Mouse (Mus musculus): ENCODE data around the gene Chka. TPM values are rescaled to one million over a fixed set of nuclear protein-coding genes. Genes with fewer than 3 reads are reported as not detected.

Chka gene
- total RNA-seq, 2 experiments from 2014 or later = 1.8 to 2.3 TPM

Other genes starting within 250 kb of the Chka start
- 10 to 100 TPM; 24.6 to 28.2 TPM for gene Lrp5, start 165.2 kb upstream of the Chka start, total RNA-seq (2021)
- 10 to 100 TPM; 10.8 to 12.6 TPM for gene 1810055G02Rik, start 143.5 kb upstream of the Chka start, total RNA-seq (2021)
- gene Kmt5b, start 84.4 kb upstream of the Chka start, total RNA-seq (2021) = 10 to 100 TPM; 19.1 to 20.2 TPM
- 1 to 10 TPM; 5.2 to 7.0 TPM for gene Tcirg1, start 55.4 kb downstream of the Chka start, total RNA-seq (2021)
- 100 to 1,000 TPM; 260 to 277 TPM for gene Ndufs8, start 61.0 kb downstream of the Chka start, total RNA-seq (2021)
- 1 to 10 TPM; 1.4 to 1.7 TPM for gene Aldh3b1, start 78.0 kb downstream of the Chka start, total RNA-seq (2021)
- gene Unc93b1, start 83.4 kb downstream of the Chka start, total RNA-seq (2021) = 10 to 100 TPM in 1 of 2 experiments, 1 to 10 TPM in 1; 8.4 to 10.2 TPM
- gene Aldh3b3, start 106.9 kb downstream of the Chka start, total RNA-seq (2021) = not detected
- 1 to 10 TPM in 1 of 2 experiments, not detected in 1; 1.0 TPM for gene Aldh3b2, start 120.6 kb downstream of the Chka start, total RNA-seq (2021)
- 1 to 10 TPM; 1.7 to 2.7 TPM for gene Acy3, start 134.8 kb downstream of the Chka start, total RNA-seq (2021)
- not detected for gene Tbx10, start 141.0 kb downstream of the Chka start, total RNA-seq (2021)
- 10 to 100 TPM; 21.5 to 23.1 TPM for gene Nudt8, start 148.8 kb downstream of the Chka start, total RNA-seq (2021)
- gene Gm49405, start 148.9 kb downstream of the Chka start, total RNA-seq (2021) = under 1 TPM; 0.31 to 0.35 TPM
- gene Doc2g, start 151.5 kb downstream of the Chka start, total RNA-seq (2021) = under 1 TPM; 0.69 to 0.75 TPM
- gene Ndufv1, start 161.0 kb downstream of the Chka start, total RNA-seq (2021) = 100 to 1,000 TPM; 412 to 474 TPM
- gene Gstp1, start 186.2 kb downstream of the Chka start, total RNA-seq (2021) = 100 to 1,000 TPM; 344 to 356 TPM
- 100 to 1,000 TPM; 118 to 133 TPM for gene Gstp2, start 194.2 kb downstream of the Chka start, total RNA-seq (2021)
- gene Gstp3, start 207.8 kb downstream of the Chka start, total RNA-seq (2021) = not detected
- gene Cabp2, start 229.8 kb downstream of the Chka start, total RNA-seq (2021) = not detected
- 10 to 100 TPM; 17.8 to 23.4 TPM for gene Cdk2ap2, start 245.4 kb downstream of the Chka start, total RNA-seq (2021)
- 1 to 10 TPM; 2.8 to 5.7 TPM for gene Pitpnm1, start 248.2 kb downstream of the Chka start, total RNA-seq (2021)

Data from gastrocnemius, postnatal 25 days (tissue).